Mouse (Mus musculus) cerebellum, adult 2 months (tissue): ENCODE measurements at regions not wholly inside any gene's neighbourhood (a gene's known extent, or its start where the extent isn't known, plus 50 kb on each side); places are given as distances from the start of the nearest gene placed in this dataset.

ENCODE experiments used
- DNase-seq, 2 experiments: peaks; one replicate each; pipeline ENCODE4 v3.0.0; 2021
- H3K27ac ChIP-seq: fragments of 200-500 bp; 2 replicates; pipeline ENCODE4 v1.5.1; 2012; ENCODE audit warnings: low read length, control low read depth, inconsistent platforms; ENCODE audit not compliant: insufficient read depth
- H3K27me3 ChIP-seq: fragments of 200-500 bp; 2 replicates; pipeline ENCODE4 v1.6.1; 2012; ENCODE audit warnings: inconsistent platforms, mild to moderate bottlenecking, low read length, moderate library complexity; ENCODE audit not compliant: control insufficient read depth, insufficient read depth
- H3K4me1 ChIP-seq: fragments of 200-500 bp; 2 replicates; pipeline ENCODE4 v1.6.1; 2011; ENCODE audit warnings: low read length; ENCODE audit not compliant: control insufficient read depth, insufficient read depth
- H3K4me3 ChIP-seq: fragments of 200-500 bp; replicated peaks from 2 replicates; pipeline ENCODE3; 2011; ENCODE audit warnings: mild to moderate bottlenecking, low read depth, low read length, control low read depth; ENCODE audit not compliant: insufficient read depth
- CTCF ChIP-seq: fragments of 200-500 bp; IDR thresholded peaks from 2 replicates; pipeline ENCODE4 v1.5.1; 2011; ENCODE audit warnings: low read depth, mild to moderate bottlenecking, control low read depth, low read length, moderate library complexity, borderline replicate concordance; ENCODE audit not compliant: insufficient read depth
- POLR2A ChIP-seq: fragments of 200-500 bp; IDR thresholded peaks from 2 replicates; pipeline ENCODE4 v1.6.1; 2011; ENCODE audit warnings: low read length, control low read depth, borderline replicate concordance; ENCODE audit not compliant: insufficient read depth
- WGBS: fragments of 180-500 bp; shearing (Covaris S2); methylation state at CpG from one replicate; pipeline ENCODE4 v1.1.7; 2018; 5-methylcytosine and 5-hydroxymethylcytosine counted together

DNA sequence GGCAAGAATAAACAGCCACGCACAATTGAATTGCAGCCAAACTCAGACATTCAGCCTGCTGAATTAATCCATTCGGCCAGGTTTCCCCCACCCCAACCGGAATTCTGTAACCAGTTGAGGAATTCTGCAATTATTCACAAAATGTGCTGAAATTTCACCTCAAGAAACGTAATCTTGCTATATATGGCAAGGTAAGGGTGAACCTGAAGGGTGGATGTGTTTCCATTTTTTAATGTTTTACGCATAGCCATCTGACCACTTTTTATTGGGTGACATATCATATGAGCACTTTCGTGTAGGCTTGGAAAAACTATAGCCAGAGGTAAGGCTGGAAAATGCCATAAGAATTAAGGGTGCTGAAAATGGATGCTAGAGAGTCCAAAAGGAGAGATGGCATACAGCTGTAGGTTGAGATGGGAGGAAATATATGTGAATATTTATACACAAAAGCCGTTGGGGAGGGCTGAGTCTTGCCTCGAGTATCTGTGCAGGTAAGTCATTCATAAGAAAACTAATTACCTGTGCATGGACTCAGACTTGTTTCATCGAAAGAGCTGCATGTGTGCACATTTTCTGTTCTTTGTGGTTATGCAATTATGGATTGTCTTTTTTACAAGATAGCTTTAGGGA, 224.0 kb downstream of the Mef2c start:
- peak in 1 of 2 experiments; percentile 23 for DNase-seq
- Histone ChIP-seq H3K4me1 (no peaks in the 10 kb centered on the region), H3K4me3 (peak overlapping the region; percentile 99), H3K27ac (peak overlapping the region; percentile 99), H3K27me3 (no peaks in the 10 kb centered on the region)
- 1% methylated on average over 9 of the region's 9 CpGs for WGBS
- TF ChIP-seq CTCF = no peak
- TF ChIP-seq POLR2A = no peak

DNA sequence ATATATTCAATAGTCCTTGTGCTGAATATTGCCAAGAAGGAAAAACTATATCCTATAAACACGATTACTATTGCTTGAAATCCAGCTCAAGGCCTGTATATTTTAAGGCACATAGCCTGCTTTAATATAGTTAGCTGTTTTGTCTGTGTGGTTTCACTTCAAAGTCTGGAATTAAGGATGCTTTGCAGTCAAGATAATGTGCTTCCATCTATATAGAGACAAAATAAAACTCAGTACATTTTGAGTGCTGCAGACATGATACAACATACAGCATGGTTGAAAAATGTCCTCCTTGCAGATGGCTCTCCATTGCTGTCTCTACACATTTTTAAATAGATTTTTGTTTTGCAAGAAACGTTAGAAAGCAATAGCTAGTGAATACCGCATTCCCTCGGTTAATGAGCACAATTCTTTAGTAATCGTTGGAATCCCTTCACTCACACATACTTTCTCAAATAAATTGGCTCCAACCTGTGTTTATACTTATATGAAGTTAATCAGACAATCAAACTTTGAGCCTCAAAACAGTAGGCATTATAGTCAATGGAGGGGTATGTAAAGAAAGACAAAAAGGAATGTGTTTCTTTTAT, 224.7 kb downstream of the Mef2c start:
- Histone ChIP-seq H3K4me3 (peak overlapping the region; percentile 99), H3K4me1 (no peaks in the 10 kb centered on the region), H3K27me3 (no peaks in the 10 kb centered on the region), H3K27ac (no peak overlapping the region)
- 2% methylated on average over 5 of the region's 5 CpGs for WGBS
- TF ChIP-seq CTCF (no peak), POLR2A (no peak)
- DNase-seq = no peak

DNA sequence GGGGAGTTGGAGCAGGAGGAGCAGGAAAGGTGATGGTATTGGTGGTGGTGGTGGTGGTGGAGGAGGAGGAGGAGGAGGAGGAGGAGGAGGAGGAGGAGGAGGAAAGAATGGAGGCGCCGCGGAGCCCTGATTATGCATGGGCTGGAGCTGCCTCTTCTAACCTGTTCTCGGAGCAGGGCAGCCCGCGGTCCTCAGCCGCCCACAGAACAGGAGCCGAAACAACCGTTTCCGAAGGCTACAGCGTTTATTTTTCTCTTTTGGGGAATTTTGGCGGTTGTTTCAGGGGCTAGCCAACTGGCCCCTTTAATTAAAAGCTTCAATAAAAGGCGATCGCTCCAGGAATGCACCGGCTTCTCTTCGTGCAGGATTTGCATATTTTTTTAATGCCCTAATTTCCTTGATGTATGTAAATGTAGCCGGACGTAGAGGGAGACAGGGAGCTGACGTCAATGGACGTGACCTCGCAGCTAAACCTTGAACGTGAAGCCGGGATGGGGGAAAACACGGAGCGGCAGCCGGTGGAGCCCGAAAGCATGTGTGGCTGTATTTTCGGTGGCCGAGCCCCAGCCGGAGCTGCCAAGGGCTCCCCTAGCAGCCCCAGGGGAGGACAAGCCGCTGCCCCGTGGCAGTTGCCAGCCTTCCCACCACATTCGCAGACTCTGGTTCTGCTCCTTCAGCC, 225.6 kb downstream of the Mef2c start:
- peak overlapping the region; percentile 100 for H3K27ac ChIP-seq
- under 1% methylated on average over 33 of the region's 33 CpGs for WGBS
- H3K27me3 ChIP-seq = no peaks in the 10 kb centered on the region
- DNase-seq = peak; percentile 93 to 95
- peak overlapping the region; percentile 99 for H3K4me3 ChIP-seq
- no peak for TF ChIP-seq CTCF
- TF ChIP-seq POLR2A = peak; percentile 53; the same call in 1 of the 2 replicates
- H3K4me1 ChIP-seq = no peaks in the 10 kb centered on the region

DNA sequence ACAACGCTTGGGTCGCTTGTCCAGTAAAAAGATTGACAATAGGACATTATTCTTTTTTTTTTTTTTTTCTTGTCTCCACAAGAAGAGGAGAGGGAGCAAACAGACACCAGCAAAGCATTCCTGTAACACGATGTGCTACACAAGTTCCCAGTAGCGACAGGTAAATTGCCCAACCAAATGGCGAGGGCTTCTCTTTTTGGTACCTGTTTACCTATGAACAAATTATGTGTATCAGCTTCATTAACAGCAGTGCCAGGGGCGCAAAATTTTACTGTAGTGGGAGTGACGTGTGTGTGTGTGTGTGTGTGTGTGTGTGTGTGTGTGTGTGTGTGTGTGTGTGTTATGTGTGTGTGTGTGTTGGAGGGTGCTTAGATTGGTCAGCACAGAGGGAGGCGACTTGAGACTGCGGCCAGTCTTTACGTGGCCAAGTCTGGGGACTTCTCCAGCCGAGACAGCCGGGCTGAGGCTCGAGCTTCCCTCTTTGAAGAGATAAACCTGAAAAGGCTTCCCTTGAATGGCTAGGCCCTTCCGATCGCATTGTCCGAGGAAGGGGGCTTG, 226.4 kb downstream of the Mef2c start:
- no peak for DNase-seq
- no peaks in the 10 kb centered on the region for H3K27me3 ChIP-seq
- under 1% methylated on average over 16 of the region's 16 CpGs for WGBS
- H3K4me3 ChIP-seq = peak overlapping the region; percentile 99
- H3K4me1 ChIP-seq = no peaks in the 10 kb centered on the region
- H3K27ac ChIP-seq = peak overlapping the region; percentile 100
- TF ChIP-seq POLR2A = no peak
- TF ChIP-seq CTCF = 0 out of 2 replicates have a peak, but pooled peaks have one; percentile 0

DNA sequence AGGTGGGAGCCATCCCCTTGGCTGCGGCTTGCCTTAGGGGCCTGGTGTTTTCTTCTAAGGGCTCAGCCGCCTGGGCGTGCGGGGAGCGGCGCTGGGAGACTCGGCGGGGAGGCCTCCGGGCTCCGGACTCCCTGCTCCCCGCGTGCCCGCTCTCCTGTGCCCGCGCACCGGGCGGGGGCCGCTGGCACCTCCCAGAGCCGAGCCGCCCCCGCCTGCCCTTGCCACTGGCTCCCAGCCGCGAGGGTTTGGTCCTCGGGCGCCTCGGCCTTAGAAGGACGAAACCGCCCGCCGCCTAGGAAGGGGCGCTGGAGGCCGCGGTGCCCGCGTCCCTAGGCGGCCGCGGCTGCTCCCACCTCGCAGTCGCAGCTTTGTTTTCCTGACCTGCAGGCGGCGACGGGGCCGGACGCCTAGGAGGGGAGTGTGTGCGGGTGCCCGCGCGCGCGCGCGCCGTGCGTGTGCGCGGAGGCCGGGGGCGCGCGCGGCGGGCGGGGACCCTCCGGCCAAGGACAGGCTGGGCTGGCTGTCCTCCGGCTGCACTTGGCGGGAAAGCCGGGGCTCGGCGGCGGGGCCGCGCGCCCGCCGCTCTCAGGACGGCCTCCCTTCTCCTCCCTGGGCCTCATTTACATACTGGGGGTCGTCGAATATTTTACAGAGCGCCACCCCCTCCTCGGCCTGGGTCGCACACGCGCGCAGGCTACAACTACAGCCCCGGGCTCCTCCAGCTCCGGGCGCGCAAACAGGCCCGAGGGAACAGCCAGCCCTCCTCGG, 227.1 kb downstream of the Mef2c start:
- Histone ChIP-seq H3K27me3 (no peaks in the 10 kb centered on the region), H3K27ac (peak overlapping the region; percentile 100), H3K4me3 (peak overlapping the region; percentile 99), H3K4me1 (peaks cover 2% of the 10 kb centered on the region; the same call in 1 of the 2 replicates)
- no peak for TF ChIP-seq CTCF
- peak; percentile 34; the same call in 1 of the 2 replicates for TF ChIP-seq POLR2A
- DNase-seq = peak; percentile 92 to 94
- under 1% methylated on average over 86 of the region's 91 CpGs for WGBS

DNA sequence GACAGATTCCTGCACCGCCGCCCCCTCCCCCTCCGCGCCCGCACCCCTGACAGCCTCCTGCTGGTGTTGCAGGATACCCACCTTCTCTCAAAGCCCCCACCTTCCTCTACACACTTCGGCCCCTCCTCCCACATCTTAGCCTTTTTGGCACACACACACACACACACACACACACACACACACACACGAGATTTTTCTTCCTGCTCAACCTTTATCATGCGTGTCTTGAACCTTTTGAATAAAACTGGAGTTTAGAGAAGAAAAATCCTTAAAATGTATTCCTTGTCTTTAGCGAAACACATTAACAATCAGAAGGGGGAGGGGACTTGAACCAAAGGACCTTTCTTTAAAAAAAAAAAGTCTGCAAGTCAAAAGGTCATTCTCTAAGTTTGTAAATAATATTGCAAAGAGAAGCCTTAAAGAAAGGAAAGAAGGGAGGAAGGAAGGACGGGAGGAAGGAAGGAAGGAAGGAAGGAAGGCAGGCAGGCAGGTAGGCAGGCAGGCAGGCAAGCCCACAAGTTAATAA, 227.7 kb downstream of the Mef2c start:
- DNase-seq = no peak
- peaks cover 2% of the 10 kb centered on the region; the same call in 1 of the 2 replicates for H3K4me1 ChIP-seq
- peak overlapping the region; percentile 99 for H3K4me3 ChIP-seq
- no peak for TF ChIP-seq POLR2A
- no peak for TF ChIP-seq CTCF
- H3K27me3 ChIP-seq = no peaks in the 10 kb centered on the region
- WGBS = under 1% methylated on average over 10 of the region's 10 CpGs
- peak overlapping the region; percentile 100 for H3K27ac ChIP-seq
